Mouse (Mus musculus) splenic B cell, adult 2 months (primary cell): ENCODE data around the gene Rhox13.

Source experiments
- DNase-seq: peaks from one replicate; pipeline ENCODE4 v3.0.0-alpha.2; 2011; ENCODE audit warnings: low read depth, low spot score
- H3K27me3 ChIP-seq: 2 replicates; pipeline ENCODE4 v1.6.1; 2012; ENCODE audit warnings: mild to moderate bottlenecking, low read length, moderate library complexity, mixed read lengths; ENCODE audit not compliant: control insufficient read depth, poor library complexity, insufficient read depth, severe bottlenecking
- H3K36me3 ChIP-seq: 2 replicates; pipeline ENCODE4 v1.6.1; 2012; ENCODE audit warnings: mild to moderate bottlenecking, low read length, moderate library complexity, mixed read lengths; ENCODE audit not compliant: control insufficient read depth, poor library complexity, insufficient read depth, severe bottlenecking

The Rhox13 gene

GRCm38 (mm10) chrX:38120982-38121381 lies at the start of gene Rhox13:
TSS of gene Rhox13 (plus strand) at chrX:38121219.
- no peaks in the 10 kb centered on the region for H3K36me3 ChIP-seq
- DNase-seq: no peak
- H3K27me3 ChIP-seq: no peaks in the 10 kb centered on the region

GRCm38 (mm10) chrX:38084226-38084625 lies 36.8 kb upstream of the Rhox13 start:
- no peaks in the 10 kb centered on the region for H3K36me3 ChIP-seq
- DNase-seq: peak; percentile 43
- no peaks in the 10 kb centered on the region for H3K27me3 ChIP-seq

- Histone ChIP-seq H3K27me3 (no peaks in the 10 kb centered on the region), H3K36me3 (no peaks in the 10 kb centered on the region)
- no peak for DNase-seq
Measured at GRCm38 (mm10) chrX:38085041-38085440, 36.0 kb upstream of the Rhox13 start, which contains the start of gene Rhox11. TSS of gene Rhox11 (minus strand) at chrX:38085141.

- no peak for DNase-seq
- H3K27me3 ChIP-seq: no peaks in the 10 kb centered on the region
- no peaks in the 10 kb centered on the region for H3K36me3 ChIP-seq
Measured at GRCm38 (mm10) chrX:38110807-38111206, 10.2 kb upstream of the Rhox13 start, which contains the start of gene Rhox12. TSS of gene Rhox12 (minus strand) at chrX:38110907.

GRCm38 (mm10) chrX:38121478-38121877 lies 459 bp downstream of the Rhox13 start:
- no peaks in the 10 kb centered on the region for H3K36me3 ChIP-seq
- H3K27me3 ChIP-seq: no peaks in the 10 kb centered on the region
- no peak for DNase-seq

- Histone ChIP-seq H3K36me3 (no peaks in the 10 kb centered on the region), H3K27me3 (no peaks in the 10 kb centered on the region)
- no peak for DNase-seq
Measured at GRCm38 (mm10) chrX:38159097-38159496, 38.1 kb downstream of the Rhox13 start.

GRCm38 (mm10) chrX:38165315-38165714 lies 44.3 kb downstream of the Rhox13 start:
- DNase-seq: no peak
- Histone ChIP-seq H3K36me3 (no peaks in the 10 kb centered on the region), H3K27me3 (no peaks in the 10 kb centered on the region)

GRCm38 (mm10) chrX:38166064-38166463 lies 45.0 kb downstream of the Rhox13 start:
- no peaks in the 10 kb centered on the region for H3K27me3 ChIP-seq
- H3K36me3 ChIP-seq: no peaks in the 10 kb centered on the region
- no peak for DNase-seq

GRCm38 (mm10) chrX:38166592-38166991 lies 45.6 kb downstream of the Rhox13 start:
- Histone ChIP-seq H3K36me3 (no peaks in the 10 kb centered on the region), H3K27me3 (no peaks in the 10 kb centered on the region)
- DNase-seq: no peak
